Comparison of ENCODE assay signal across 12 mouse cellular contexts in genomic region chr2:128182751-128183150, GRCm38 (mm10).
"Had no signal": no experiment of that assay in that cellular context is flagged by ENCODE, and none has a peak within 500 bp of the region (broad histone marks: within the 10 kb centered on the region; RNA-seq: fewer than 3 reads in every experiment).

No protein-coding gene starts in this region.

- DNase-seq: left cerebral cortex, postnatal 4 days; liver; liver, embryonic 13.5 days; liver, postnatal 0 days; lung, adult 18-20 months; lung, adult 2 months; lung, embryonic 14.5 days; lung, postnatal 10 days; lung, postnatal 14 days; lung, postnatal 36 days; lung, postnatal 4 days; midbrain, embryonic 14.5 days had no signal
